Mouse (Mus musculus) G1E (cell line): ENCODE results near the gene Csnk2b. TPM values are rescaled to one million over a fixed set of nuclear protein-coding genes. Genes with fewer than 3 reads are reported as not detected.

Experiments
- ATAC-seq: 2 replicates; pipeline ENCODE4 v1.8.0; 2016; ENCODE audit warnings: mild to moderate bottlenecking; ENCODE audit not compliant: insufficient number of reproducible peaks, poor library complexity, low FRiP score, severe bottlenecking; ENCODE audit errors: extremely low read depth
- DNase-seq: peaks from one replicate; pipeline ENCODE4 v3.0.0; 2012; ENCODE audit warnings: low spot score
- H3K27me3 ChIP-seq: 2 replicates; pipeline ENCODE4 v1.6.1; 2012; ENCODE audit warnings: mild to moderate bottlenecking, low read length, inconsistent platforms; ENCODE audit not compliant: insufficient read depth
- H3K36me3 ChIP-seq: replicated peaks from 2 replicates; pipeline ENCODE3; 2012; ENCODE audit warnings: mild to moderate bottlenecking, inconsistent platforms
- H3K4me1 ChIP-seq: 2 replicates; pipeline ENCODE4 v1.6.1; 2012; ENCODE audit warnings: low read depth, low read length, inconsistent platforms, mixed read lengths; ENCODE audit not compliant: insufficient read depth
- H3K4me3 ChIP-seq: 2 replicates; pipeline ENCODE4 v1.5.1; 2012; ENCODE audit warnings: low read depth, mild to moderate bottlenecking, inconsistent platforms, low read length, moderate library complexity, mixed read lengths
- H3K9me3 ChIP-seq: replicated peaks from 2 replicates; pipeline ENCODE4 v1.6.1; 2012; ENCODE audit warnings: inconsistent platforms
- CTCF ChIP-seq: IDR thresholded peaks from 2 replicates; pipeline ENCODE4 v1.5.1; 2012; ENCODE audit warnings: low read depth, low read length, inconsistent platforms, mixed read lengths
- GATA1 ChIP-seq: IDR thresholded peaks from 2 replicates; pipeline ENCODE4 v1.6.1; 2012; ENCODE audit warnings: borderline replicate concordance, low read length, inconsistent platforms, mixed read lengths
- GATA2 ChIP-seq: IDR thresholded peaks from 2 replicates; pipeline ENCODE4 v1.6.1; 2012; ENCODE audit warnings: low read depth, low read length, inconsistent platforms, borderline replicate concordance
- POLR2AphosphoS5 ChIP-seq: IDR thresholded peaks from 2 replicates; pipeline ENCODE4 v1.6.1; 2012; ENCODE audit warnings: low read depth, low read length, inconsistent platforms; ENCODE audit not compliant: insufficient replicate concordance
- TAL1 ChIP-seq: conservative IDR thresholded peaks from 2 replicates; pipeline ENCODE4 v1.6.1; 2012; ENCODE audit warnings: low read depth, low read length, inconsistent platforms, mixed read lengths
- polyA plus RNA-seq: library from polyadenylated mRNA; stranded (reverse); fragments of >175 nt; gene quantifications from 2 replicates; pipeline ENCODE4 v1.2.3, GENCODE M21; 2012
- total RNA-seq, 2 experiments: library from RNA; stranded (forward) in 1 of 2; stranded (reverse) in 1 of 2; fragments of 200-1000 nt in 1 of 2; fragments of >200 nt in 1 of 2; fragmentation: Nextera tagmentation in 1 of 2; gene quantifications; 2 replicates each; pipeline ENCODE4 v1.2.3; 2014 to 2017

Gene Csnk2b
- total and polyA plus RNA-seq, 3 experiments = 79.6 to 466 (median 460) TPM

DNA sequence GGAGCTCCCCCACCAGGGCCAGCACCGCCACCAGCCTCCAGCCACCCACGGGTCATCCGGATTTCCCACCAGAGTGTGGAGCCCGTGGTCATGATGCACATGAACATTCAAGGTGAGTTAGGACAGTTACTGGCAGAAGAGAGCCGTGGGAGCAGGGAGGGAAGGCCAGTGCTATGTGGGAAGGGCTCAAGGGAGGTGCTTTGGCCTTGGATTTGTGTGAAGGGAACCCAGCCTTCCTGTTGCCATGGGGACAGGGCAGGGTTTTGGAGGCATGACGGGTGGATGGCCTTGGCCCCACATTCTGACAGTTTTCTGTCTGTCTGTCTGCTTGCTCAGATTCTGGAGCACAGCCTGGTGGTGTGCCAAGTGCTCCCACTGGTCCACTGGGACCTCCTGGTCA is 20.1 kb upstream of the Csnk2b start:
- DNase-seq = no peak
- ATAC-seq = no peak
- Histone ChIP-seq H3K4me1 (peaks cover 43% of the 10 kb centered on the region), H3K36me3 (peaks cover 100% of the 10 kb centered on the region), H3K27me3 (no peaks in the 10 kb centered on the region), H3K4me3 (no peak overlapping the region), H3K9me3 (peaks cover 3% of the 10 kb centered on the region)
- TF ChIP-seq CTCF (no peak), POLR2AphosphoS5 (no peak), GATA1 (no peak), TAL1 (no peak)

- TF ChIP-seq TAL1 = no peak
- no peak for TF ChIP-seq CTCF
- no peak for TF ChIP-seq POLR2AphosphoS5
- TF ChIP-seq GATA1 = no peak
- no peak for TF ChIP-seq GATA2
- Histone ChIP-seq H3K27me3 (no peaks in the 10 kb centered on the region), H3K36me3 (peaks cover 89% of the 10 kb centered on the region), H3K4me1 (peaks cover 48% of the 10 kb centered on the region), H3K9me3 (peaks cover 3% of the 10 kb centered on the region), H3K4me3 (no peak overlapping the region)
- DNase-seq (no peak), ATAC-seq (no peak)
Measured at GRCm38 (mm10) chr17:35140490-35140996, 18.7 kb upstream of the Csnk2b start.

DNA sequence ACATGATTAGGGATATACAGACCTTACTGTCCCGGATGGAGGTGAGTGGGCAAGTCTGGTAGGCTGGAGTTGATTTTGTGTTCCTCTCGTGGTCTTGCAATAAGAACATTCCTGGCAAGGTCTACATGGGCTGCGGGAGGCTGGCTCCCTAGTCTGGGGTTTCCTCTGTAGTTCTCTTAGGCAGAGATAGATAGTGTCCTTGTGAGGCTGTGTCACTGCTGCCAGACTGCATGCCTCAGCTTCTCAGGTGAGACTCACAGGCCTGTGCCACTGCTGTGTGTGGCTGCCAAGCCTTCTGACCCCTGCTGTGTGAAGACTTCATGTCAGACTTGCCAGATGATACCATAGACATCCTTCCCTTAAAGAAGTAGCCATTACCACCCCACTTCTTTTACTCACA is 17.4 kb upstream of the Csnk2b start:
- TF ChIP-seq GATA2 (no peak), POLR2AphosphoS5 (no peak), TAL1 (no peak), CTCF (no peak), GATA1 (no peak)
- H3K9me3 ChIP-seq = peaks cover 3% of the 10 kb centered on the region
- no peak overlapping the region for H3K4me3 ChIP-seq
- peaks cover 76% of the 10 kb centered on the region for H3K36me3 ChIP-seq
- peaks cover 47% of the 10 kb centered on the region for H3K4me1 ChIP-seq
- ATAC-seq (no peak), DNase-seq (no peak)
- H3K27me3 ChIP-seq = no peaks in the 10 kb centered on the region

- peaks cover 57% of the 10 kb centered on the region for H3K36me3 ChIP-seq
- DNase-seq (peak; percentile 66), ATAC-seq (peak; percentile 51; the same call in 1 of the 2 replicates)
- H3K27me3 ChIP-seq = no peaks in the 10 kb centered on the region
- no peak for TF ChIP-seq GATA1
- TF ChIP-seq POLR2AphosphoS5 = no peak
- TF ChIP-seq CTCF = no peak
- no peak for TF ChIP-seq TAL1
- no peak for TF ChIP-seq GATA2
- peak overlapping the region; percentile 99 for H3K4me3 ChIP-seq
- peaks cover 49% of the 10 kb centered on the region for H3K4me1 ChIP-seq
- H3K9me3 ChIP-seq = no peaks in the 10 kb centered on the region
Measured at GRCm38 (mm10) chr17:35135591-35136320, 13.9 kb upstream of the Csnk2b start.

DNA sequence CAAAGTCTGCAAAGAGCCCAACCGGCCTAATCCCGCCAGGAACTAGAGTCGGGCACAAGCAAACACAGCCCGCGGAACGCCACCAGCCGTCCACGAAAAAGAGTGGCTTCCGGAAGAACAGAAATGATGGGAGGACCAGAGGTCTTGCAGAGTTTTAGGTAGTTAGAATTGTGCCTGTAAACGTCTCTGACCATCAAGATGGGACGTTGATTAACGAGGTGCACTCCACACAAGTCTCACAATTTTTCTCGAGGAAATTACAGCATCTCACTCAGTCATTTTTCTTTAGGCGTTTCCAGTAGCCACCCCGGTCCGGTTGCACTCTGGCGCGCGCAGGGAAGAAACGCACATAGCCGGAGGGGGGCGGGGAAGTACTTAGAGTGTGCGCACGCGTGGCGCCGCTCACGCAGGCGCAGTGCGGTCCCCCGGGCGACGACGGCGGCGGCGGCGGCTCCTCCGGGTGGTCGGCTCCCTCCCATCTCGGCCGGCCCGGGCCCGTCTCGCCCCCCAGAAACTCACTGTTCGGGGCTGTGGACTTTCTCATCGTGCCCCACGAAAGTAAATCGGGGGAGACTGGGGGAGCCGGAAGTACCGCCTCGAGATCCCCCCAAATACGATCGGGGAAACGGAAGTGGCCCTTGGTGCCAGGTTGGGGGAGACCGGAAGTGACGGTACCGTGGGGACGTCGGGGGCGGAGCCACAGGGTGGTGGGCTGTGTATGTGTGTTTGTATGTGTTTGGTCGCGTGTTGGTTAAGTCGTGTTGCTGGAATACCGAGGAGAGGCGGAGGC is 13.1 kb upstream of the Csnk2b start, which contains the start of gene Bag6:
Gene Bag6, plus strand, starts transcription at position 378 of the 790 bp plus-strand sequence.
- Histone ChIP-seq H3K27me3 (no peaks in the 10 kb centered on the region), H3K9me3 (no peaks in the 10 kb centered on the region), H3K36me3 (peaks cover 57% of the 10 kb centered on the region), H3K4me1 (peaks cover 43% of the 10 kb centered on the region), H3K4me3 (peak within 1 kb of the TSS; percentile 99)
- no peak for TF ChIP-seq TAL1
- TF ChIP-seq POLR2AphosphoS5 = no peak
- no peak for TF ChIP-seq GATA2
- no peak for TF ChIP-seq CTCF
- no peak for TF ChIP-seq GATA1
- ATAC-seq = peak; percentile 74
- peak; percentile 89 for DNase-seq

GRCm38 (mm10) chr17:35133517-35133916 is 11.7 kb upstream of the Csnk2b start:
- TF ChIP-seq CTCF (no peak), GATA1 (no peak), GATA2 (no peak), TAL1 (no peak), POLR2AphosphoS5 (no peak)
- DNase-seq (no peak), ATAC-seq (no peak)

More at GRCm38 (mm10) chr17:35133517-35133916, 11.7 kb upstream of the Csnk2b start:
- Histone ChIP-seq H3K9me3 (no peaks in the 10 kb centered on the region), H3K4me3 (no peak overlapping the region; the same call in 1 of the 2 replicates), H3K4me1 (peaks cover 42% of the 10 kb centered on the region), H3K36me3 (peaks cover 55% of the 10 kb centered on the region), H3K27me3 (no peaks in the 10 kb centered on the region)
